Mouse (Mus musculus) spleen, adult 18-20 months (tissue): ENCODE data around the gene Mzf1.
A peak's percentile ranks its signal among the peaks of the same experiment; 100 is the strongest.

Experiments
- DNase-seq, 2 experiments: peaks; one replicate each; pipeline ENCODE4 v3.0.0; 2022; ENCODE audit warnings: mixed read lengths in 2 of 2

Mzf1 gene

GRCm38 (mm10) chr7:13034148-13034977 is 20.2 kb downstream of the Mzf1 start, which contains the start of gene Chmp2a:
Chmp2a (minus strand) TSS chr7:13034807.
- DNase-seq: peak; percentile 96 to 97

DNA sequence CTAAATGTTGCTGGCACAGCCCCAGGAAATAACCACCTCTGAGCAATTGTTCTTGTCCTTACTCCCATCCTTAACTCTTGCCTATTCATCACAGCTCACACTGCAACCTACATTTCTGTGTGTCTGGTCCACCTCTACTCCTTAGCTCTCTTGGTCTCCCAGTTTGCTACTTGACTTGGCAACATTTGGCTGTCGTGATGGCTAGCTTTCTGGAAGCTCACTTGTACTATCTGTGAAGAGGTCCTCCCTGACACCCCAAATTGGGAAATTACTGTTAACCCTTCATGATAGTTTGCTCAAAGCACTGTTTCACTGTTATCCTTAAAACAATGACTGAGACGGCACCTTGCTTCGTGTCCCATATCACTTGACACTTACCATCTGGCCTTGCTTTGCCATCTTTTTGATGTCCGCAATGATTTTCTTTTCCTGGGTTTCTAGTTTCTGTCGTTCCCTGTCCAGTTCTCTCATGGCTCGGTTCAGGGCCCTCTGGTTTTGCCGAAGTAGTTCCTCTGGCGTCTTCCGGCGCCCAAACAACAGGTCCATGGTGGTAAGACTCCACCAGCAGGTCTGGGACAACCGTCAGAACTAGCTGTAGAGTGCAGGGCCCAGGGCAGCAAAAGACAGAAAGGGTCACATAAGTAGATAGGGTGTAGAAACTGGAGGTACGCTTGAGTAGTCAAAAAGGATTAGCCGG is 21.0 kb downstream of the Mzf1 start:
- DNase-seq: no peak

DNA sequence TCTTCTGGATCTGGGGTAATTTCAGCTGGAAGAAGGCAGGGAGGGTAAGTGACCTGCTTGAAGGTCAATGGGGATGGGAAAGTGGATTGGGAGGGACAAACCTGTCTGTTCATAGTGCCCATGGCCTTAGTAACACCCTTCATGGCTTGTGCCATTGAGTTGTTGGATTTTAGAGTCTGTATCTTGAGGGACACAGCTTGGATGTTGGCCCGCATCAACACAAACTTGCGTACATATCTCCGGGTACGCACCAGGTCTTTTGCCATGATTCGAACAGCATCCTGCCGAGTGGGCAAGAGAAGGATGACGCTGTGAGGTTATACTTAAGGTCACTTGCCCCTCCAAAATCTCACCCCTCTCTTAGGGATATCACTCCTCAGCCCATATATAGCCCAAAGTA is 22.0 kb downstream of the Mzf1 start:
- no peak for DNase-seq

- no peak for DNase-seq
Measured at GRCm38 (mm10) chr7:13031983-13032382, 22.6 kb downstream of the Mzf1 start.

DNA sequence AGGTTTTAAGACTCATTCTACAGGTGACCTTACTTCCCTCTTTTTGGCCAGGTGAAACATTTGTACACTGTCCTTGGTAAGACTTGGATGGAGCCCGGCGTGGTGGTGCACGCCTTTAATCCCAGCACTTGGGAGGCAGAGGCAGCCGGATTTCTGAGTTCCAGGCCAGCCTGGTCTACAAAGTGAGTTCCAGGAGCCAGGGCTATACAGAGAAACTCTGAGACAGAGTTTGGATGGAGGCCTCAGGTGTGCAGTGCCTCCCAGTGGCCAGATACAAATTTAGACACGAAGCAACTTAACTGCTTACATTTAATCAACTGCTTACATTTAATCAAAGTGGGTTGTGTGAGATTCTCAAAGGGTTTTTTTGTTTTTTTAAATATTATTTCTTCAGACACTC is 23.5 kb downstream of the Mzf1 start:
- no peak for DNase-seq

DNA sequence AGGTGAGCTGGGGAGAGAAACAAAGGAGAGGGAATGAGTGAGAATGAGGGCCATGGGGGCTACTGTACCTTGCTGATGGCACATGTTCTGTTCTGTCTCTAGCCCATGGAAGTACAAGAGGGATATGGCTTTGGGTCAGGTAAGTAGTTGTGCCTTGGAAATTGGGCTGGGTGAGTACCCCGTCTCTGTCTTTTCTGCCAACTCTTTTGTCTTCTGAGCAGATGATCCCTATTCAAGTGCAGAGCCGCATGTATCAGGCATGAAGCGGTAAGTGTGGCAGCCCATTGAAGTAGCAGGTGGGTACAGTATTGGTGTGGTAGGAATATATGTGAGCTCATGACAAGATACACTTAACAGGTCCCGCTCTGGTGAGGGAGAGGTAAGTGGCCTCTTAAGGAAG is 25.6 kb downstream of the Mzf1 start:
- DNase-seq: no peak

GRCm38 (mm10) chr7:13025511-13026112 is 29.0 kb downstream of the Mzf1 start:
- DNase-seq: no peak

DNA sequence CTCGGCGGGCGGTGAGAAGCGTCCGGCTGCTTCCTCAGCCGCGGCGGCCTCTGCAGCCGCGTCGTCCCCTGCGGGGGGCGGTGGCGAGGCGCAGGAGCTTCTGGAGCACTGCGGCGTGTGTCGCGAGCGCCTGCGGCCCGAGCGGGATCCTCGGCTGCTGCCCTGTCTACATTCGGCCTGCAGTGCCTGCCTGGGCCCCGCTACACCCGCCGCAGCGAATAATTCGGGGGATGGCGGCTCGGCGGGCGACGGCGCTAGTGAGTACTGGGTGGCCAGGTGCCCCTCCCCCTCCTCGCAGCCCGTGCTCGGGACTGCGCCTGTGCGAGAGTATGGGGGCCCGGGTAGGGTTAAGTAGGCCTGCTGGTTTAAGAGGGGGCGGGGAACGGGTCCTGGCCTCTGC is 29.8 kb downstream of the Mzf1 start:
- DNase-seq: peak; percentile 58 to 66

DNA sequence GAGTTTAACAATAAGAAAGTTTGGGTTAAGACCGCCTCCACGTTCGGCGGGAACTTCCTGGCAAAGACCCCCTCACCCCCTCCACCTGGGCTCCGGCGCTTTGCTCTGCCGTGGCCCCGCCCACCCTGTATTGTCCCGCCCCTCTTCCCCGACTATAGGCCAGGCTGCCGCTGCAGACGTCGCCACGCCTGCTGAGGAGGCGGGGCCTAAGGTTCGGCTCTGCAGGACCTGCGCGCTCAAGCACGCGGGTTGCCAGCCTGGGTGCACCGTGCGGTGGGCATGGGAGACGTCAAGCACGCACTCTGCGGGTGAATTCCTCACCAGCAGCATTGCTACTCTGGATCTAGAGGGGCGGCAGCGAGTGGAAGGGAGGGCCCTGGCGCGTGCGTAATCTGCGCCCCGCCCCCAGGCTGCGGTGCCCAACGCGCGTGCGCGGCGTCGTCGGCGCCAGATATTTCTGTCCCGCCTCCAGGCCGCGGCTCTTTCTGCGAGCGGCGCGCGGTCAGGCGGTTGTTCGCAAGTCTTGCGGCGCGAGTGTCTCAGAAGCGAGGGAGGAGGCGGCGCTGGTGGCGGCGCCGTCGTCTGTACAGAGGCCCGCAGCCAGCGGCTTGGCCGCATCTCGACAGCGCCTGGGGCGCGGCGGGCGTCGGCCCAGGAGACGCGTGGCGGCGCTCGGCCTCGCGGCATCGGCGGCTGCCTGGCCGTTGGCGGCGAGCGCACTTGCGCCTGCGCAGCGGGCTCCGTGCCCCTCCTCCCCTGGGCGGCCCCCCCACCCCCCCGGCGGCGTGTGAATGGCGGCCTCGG is 30.4 kb downstream of the Mzf1 start:
- peak; percentile 90 to 97 for DNase-seq

- peak; percentile 70 to 76 for DNase-seq
Measured at GRCm38 (mm10) chr7:13022773-13023535, 31.6 kb downstream of the Mzf1 start.

GRCm38 (mm10) chr7:13015217-13015616 is 39.3 kb downstream of the Mzf1 start:
- DNase-seq: no peak

DNA sequence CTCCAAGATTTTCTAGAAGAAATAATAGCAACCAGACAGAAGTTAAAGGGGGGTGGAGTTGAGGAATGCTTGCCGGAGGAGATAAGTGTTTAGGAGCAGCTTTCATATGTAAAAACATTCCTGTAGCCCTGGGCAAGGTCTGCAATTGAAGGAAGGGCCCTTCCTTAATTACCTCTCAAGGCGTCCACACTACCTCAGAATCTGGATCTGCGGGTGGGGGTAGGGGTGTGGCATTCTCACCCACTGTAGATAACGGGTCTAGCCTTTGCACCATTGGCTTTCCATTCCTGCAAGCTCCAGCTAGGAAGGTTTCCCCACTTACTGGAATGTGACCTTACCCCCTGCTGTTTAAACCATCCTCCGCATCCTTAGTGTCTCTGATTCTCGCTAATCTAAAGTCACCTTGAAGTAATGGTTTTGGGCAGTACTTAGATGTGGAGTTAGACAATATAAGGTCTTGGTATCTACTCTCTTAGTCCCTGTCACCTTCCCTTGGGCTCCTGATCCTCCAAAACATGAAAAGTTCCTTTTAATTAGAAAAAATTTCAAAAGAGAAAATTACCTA is 40.2 kb downstream of the Mzf1 start:
- DNase-seq: no peak

- no peak for DNase-seq
Measured at GRCm38 (mm10) chr7:13013671-13014070, 40.9 kb downstream of the Mzf1 start.

- DNase-seq: no peak
Measured at GRCm38 (mm10) chr7:13010005-13010908, 44.3 kb downstream of the Mzf1 start, which contains the start of gene Zbtb45. Zbtb45 (minus strand) TSS chr7:13010034.

DNA sequence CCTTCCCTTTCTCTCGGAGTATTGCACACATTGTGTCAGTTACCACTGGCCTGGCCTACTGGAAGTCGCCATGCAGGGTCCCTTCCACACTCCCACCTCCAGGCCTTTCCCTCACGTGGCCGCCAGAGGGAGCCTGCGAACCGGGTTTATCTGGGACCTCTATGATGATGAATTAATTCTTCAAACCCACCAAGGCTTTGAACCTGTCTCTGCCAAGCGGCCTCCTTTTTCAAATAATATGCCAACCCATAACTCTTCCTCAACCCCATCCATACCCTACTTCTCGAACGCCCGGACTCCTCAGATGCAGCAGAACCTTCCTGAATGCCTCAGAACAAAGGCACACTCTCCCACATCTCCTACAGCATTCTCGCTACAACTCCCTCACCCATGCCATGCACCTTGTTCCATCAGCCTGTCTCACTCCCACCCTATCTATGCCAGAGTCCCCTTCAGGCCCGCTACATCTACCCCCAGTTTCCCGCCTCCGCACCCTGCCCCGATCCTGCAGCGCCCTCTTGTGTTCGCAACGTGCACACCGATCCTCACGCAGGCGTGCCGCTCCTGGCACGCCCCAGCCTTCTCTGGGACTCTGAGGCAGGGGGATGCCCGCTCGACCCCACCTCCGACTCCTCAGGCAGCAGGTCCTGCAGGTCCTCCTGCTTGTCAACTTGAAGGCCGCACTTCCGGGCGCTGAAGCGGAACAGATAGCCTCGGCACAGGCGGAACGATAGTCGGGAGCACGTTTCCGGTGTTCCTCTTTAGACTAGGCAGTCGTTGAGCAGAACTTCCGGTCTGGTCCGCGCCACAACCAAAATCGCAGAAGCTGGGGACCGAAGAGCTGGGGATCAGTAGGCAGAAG is 45.2 kb downstream of the Mzf1 start:
- DNase-seq: peak; percentile 75 to 88

- DNase-seq: no peak
Measured at GRCm38 (mm10) chr7:13007341-13008092, 47.0 kb downstream of the Mzf1 start.

DNA sequence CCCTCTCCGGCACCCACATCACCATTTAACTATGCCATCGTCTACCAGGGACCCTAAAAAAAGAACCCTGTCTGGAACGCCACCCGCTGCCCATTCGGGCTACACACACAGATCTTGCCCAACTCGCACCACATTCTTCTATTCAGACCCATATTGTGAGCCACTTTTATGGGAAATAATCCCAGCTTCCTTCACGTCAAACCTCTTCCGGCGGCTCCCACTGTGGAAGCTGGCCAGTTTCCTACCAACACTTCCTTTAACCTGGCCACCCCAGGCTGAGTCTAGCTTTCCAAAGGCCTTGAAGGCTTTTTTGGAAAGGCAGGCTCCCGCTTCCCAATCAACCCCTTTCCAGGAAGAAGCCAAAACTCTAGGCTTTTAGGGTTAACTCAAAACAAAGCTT is 48.0 kb downstream of the Mzf1 start:
- DNase-seq: no peak

DNA sequence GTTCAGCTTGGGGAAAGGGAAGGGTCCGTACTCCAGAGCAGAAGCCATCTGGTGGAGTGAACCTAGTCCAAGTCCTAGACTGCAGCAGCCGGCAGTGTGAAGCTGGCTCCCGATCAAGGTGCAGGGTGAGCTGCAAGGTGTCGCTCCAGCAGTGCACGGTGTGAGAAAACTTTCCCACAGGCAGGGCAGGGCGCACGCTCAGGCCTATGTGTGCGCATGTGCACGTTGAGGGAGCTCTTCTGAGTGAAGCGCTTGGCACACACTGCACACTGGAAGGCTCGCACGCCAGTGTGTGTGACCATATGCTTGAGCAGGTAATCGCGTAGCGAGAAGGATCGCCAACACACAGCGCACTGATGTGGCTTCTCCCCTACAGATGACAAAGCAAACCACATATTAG is 48.6 kb downstream of the Mzf1 start:
- no peak for DNase-seq

DNA sequence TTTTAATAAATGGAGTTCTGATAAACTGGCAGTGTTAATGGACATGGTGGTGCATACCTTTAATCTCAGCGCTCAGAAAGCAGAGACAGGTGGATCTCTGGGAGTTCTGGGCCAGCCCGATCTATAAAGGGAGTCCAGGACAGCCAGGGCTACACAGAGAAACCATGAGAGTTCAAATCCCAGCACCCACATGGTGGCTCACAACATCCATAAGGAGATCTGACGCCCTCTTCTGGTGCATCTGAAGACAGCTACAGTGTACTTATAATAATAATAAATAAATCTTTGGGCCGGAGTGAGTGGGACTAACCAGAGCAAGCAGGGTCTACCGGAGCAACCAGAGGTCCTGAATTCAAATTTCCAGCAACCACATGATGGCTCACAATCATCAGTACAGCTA is 51.2 kb downstream of the Mzf1 start:
- DNase-seq: no peak
